Mouse (Mus musculus) liver, embryonic 18 days (tissue): Measurements from ENCODE around the gene Iqcm. TPM values are rescaled to one million over a fixed set of nuclear protein-coding genes. Genes with fewer than 3 reads are reported as not detected.

Experiments used
- polyA plus RNA-seq: library from polyadenylated mRNA; depleted of rRNA; stranded (reverse); fragments of >200 nt; gene quantifications from 2 replicates; pipeline ENCODE4 v1.2.3, GENCODE M21; 2012; rRNA removed

Iqcm gene
- not detected in 2 replicates for polyA plus RNA-seq

GRCm38 (mm10) chr8:75448394-75448793 lies at the start of gene Iqcm:
Gene Iqcm, plus strand, starts transcription at chr8:75448694.

GRCm38 (mm10) chr8:75406489-75406888 lies 42.0 kb upstream of the Iqcm start, which contains the start of gene Gm10358:
Gene Gm10358, minus strand, starts transcription at chr8:75406589.

Other genes with a start within 250 kb of the Iqcm start
- gene Rasd2, start 234.8 kb upstream of the Iqcm start, polyA plus RNA-seq, result 0.11 and 0.19 TPM in 2 replicates
- 0.30 and 1.4 TPM in 2 replicates for gene Gm10358, start 42.1 kb upstream of the Iqcm start, polyA plus RNA-seq